Mouse (Mus musculus) macrophage (primary cell): Measurements from ENCODE around the gene Gm14444. TPM values are rescaled to one million over a fixed set of nuclear protein-coding genes. Genes with fewer than 3 reads are reported as not detected.
"Not testable (repeated sequence)": the region's sequence is repeated elsewhere in the genome, so short reads cannot be mapped to it uniquely, and the experiment has no call there.

Experiments used
- H3K27ac ChIP-seq: fragments of 350-480 bp; formaldehyde crosslinking; 2 replicates; pipeline ENCODE4 v1.9.0; 2021
- H3K36me3 ChIP-seq: fragments of 350-480 bp; formaldehyde crosslinking; 2 replicates; pipeline ENCODE4 v1.9.0; 2021; ENCODE audit errors: inconsistent target
- H3K4me3 ChIP-seq: fragments of 350-480 bp; formaldehyde crosslinking; 2 replicates; pipeline ENCODE4 v1.9.0; 2021; ENCODE audit errors: inconsistent target
- H3K79me2 ChIP-seq: fragments of 350-480 bp; formaldehyde crosslinking; 2 replicates; pipeline ENCODE4 v1.9.0; 2021; ENCODE audit errors: inconsistent target
- WGBS: methylation state at CpG from one replicate; pipeline ENCODE4 v1.1.7; 2026; ENCODE audit warnings: inconsistent platforms; ENCODE audit not compliant: missing documents; 5-methylcytosine and 5-hydroxymethylcytosine counted together
- polyA plus RNA-seq: library from polyadenylated mRNA; stranded (reverse); fragments of 250-400 nt; gene quantifications from 3 replicates; pipeline ENCODE4 v1.2.4, GENCODE M21; 2018; ENCODE audit warnings: inconsistent platforms
- total RNA-seq, 78 experiments: library from RNA; depleted of rRNA; stranded (reverse); fragments of 250-400 nt; gene quantifications; 1 replicate in 9 of 78; 2 replicates in 24 of 78; 3 replicates in 43 of 78; 4 replicates in 2 of 78; pipeline ENCODE4 v1.2.4; 2018; ENCODE audit warnings: inconsistent platforms in 56 of 78

Gene Gm14444
- total RNA-seq (2018; cell fraction: chromatin; rRNA removed) = not detected
- total RNA-seq (2018; cell fraction: cytosol; rRNA removed) = not detected
- not detected for total RNA-seq (2018; cell fraction: nucleus; rRNA removed)
- polyA plus RNA-seq = not detected in 3 replicates

- not testable (repeated sequence) for H3K79me2 ChIP-seq, H3K36me3 ChIP-seq, H3K4me3 ChIP-seq, H3K27ac ChIP-seq
- no CpG with 5 or more reads among the region's 1 CpGs for WGBS
These were observed at the start of gene Gm14444 for GRCm38 (mm10) chr2:175010022-175010421. Gm14444 (plus strand) TSS chr2:175010241.

- WGBS = 64% methylated on average over 1 of the region's 3 CpGs
- not testable (repeated sequence) for H3K4me3 ChIP-seq, H3K27ac ChIP-seq
These were observed 44.6 kb upstream of the Gm14444 start for GRCm38 (mm10) chr2:174965466-174965865.

GRCm38 (mm10) chr2:175044268-175044667 lies 34.2 kb downstream of the Gm14444 start:
- WGBS = no CpG with 5 or more reads among the region's 27 CpGs
- not testable (repeated sequence) for H3K4me3 ChIP-seq, H3K79me2 ChIP-seq, H3K27ac ChIP-seq, H3K36me3 ChIP-seq

More at GRCm38 (mm10) chr2:174965466-174965865, 44.6 kb upstream of the Gm14444 start:
- H3K79me2 ChIP-seq, H3K36me3 ChIP-seq: not testable (repeated sequence)

GRCm38 (mm10) chr2:175067681-175068261 lies 57.7 kb downstream of the Gm14444 start, which contains the start of gene Gm14393:
Gm14393 (minus strand) TSS chr2:175067781.
- not testable (repeated sequence) for H3K4me3 ChIP-seq, H3K36me3 ChIP-seq, H3K79me2 ChIP-seq, H3K27ac ChIP-seq
- 90% methylated on average over 1 of the region's 1 CpGs for WGBS

Other genes starting within 250 kb of the Gm14444 start
- not detected in 3 replicates for gene Edn3, start 249.6 kb upstream of the Gm14444 start, polyA plus RNA-seq
- not detected in 3 replicates for gene Gm14393, start 57.5 kb downstream of the Gm14444 start, polyA plus RNA-seq
- 3.3 to 6.0 TPM (median 3.8 TPM) in 3 replicates for gene Gm14399, start 131.8 kb downstream of the Gm14444 start, polyA plus RNA-seq
- 0.09 to 0.25 TPM (median 0.23 TPM) in 3 replicates for gene Gm14443, start 165.6 kb downstream of the Gm14444 start, polyA plus RNA-seq
- 5.2 to 6.2 TPM (median 5.9 TPM) in 3 replicates for gene Gm14391, start 196.7 kb downstream of the Gm14444 start, polyA plus RNA-seq